Mouse (Mus musculus) brain, embryonic 14.5 days (tissue): Measurements from ENCODE around the gene Cdon.

ENCODE experiments used
- CTCF ChIP-seq: fragments of 200-500 bp; IDR thresholded peaks from 2 replicates; pipeline ENCODE4 v1.5.1; 2012; ENCODE audit warnings: inconsistent platforms, mild to moderate bottlenecking, moderate library complexity, borderline replicate concordance; ENCODE audit not compliant: insufficient read depth, insufficient read length; ENCODE audit errors: extremely low read depth
- POLR2A ChIP-seq: fragments of 200-500 bp; IDR thresholded peaks from 2 replicates; pipeline ENCODE4 v1.6.1; 2012; ENCODE audit warnings: mild to moderate bottlenecking, inconsistent platforms, borderline replicate concordance; ENCODE audit not compliant: poor library complexity, insufficient read depth, insufficient read length, severe bottlenecking; ENCODE audit errors: extremely low read depth

- TF ChIP-seq CTCF (no peak), POLR2A (no peak)
These were observed 32.4 kb downstream of the Cdon start for GRCm38 (mm10) chr9:35453311-35453710.
